23 mouse cellular contexts compared by ENCODE assay signal in the genomic region with DNA sequence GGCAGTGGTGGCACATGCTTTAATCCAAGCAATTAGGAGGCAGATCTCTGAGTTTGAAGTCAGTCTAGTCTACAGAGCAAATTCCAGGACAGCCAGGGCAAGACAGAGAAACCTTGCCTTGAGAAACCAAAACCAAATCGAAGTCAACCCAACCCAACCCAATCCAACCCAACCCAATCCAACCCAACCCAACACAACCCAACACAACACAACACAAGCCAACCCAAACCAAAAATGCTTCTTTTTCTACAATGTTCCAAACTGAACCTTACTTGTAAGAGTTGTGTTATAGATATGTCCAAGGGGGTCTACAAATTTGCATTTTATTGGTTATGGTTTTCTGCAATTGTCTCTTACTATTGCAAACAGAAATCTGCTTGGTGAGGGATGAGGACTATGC. TPM values are rescaled to one million over a fixed set of nuclear protein-coding genes. Genes with fewer than 3 reads are reported as not detected.
DNase-seq lines count a peak whose midpoint lies in the region; ATAC-seq and TF ChIP-seq lines count a peak whose summit lies in the region.
"Had no signal": no experiment of that assay in that cellular context is flagged by ENCODE, and none has a peak within 500 bp of the region (broad histone marks: within the 10 kb centered on the region; RNA-seq: fewer than 3 reads in every experiment).

No protein-coding gene starts in this region.

- H3K4me3 ChIP-seq in ES-E14 (ENCODE audit: insufficient read depth in 1 of 2, low read depth in 1 of 2, low read length in 2 of 2, poor library complexity in 1 of 2, severe bottlenecking in 1 of 2) = no peak overlapping the region
- H3K4me3 ChIP-seq: embryonic facial prominence, embryonic 12.5 days; left cerebral cortex, adult 2 months; limb, embryonic 13.5 days; megakaryocyte, embryonic 14.5 days had no signal

- no peaks in the 10 kb centered on the region for H3K36me3 ChIP-seq in ES-E14 (ENCODE audit: control insufficient read depth, insufficient read depth, low read length, poor library complexity, severe bottlenecking)
- H3K36me3 ChIP-seq: embryonic facial prominence, embryonic 12.5 days; limb, embryonic 13.5 days had no signal

- H3K9ac ChIP-seq in ES-E14 (ENCODE audit: insufficient read depth, low read depth, low read length, poor library complexity, severe bottlenecking) = no peak overlapping the region
- H3K9ac ChIP-seq: embryonic facial prominence, embryonic 12.5 days; limb, embryonic 13.5 days; lung, embryonic 14.5 days had no signal

- no peak for ATAC-seq in erythroid progenitor cell, adult 5-6 weeks (replicated peaks; ENCODE audit: low FRiP score, poor library complexity, severe bottlenecking)
- ATAC-seq: hindbrain, embryonic 16.5 days; Patski had no signal

- no peaks in the 10 kb centered on the region for H3K9me3 ChIP-seq in ES-E14 (ENCODE audit: control insufficient read depth, insufficient read depth, low read depth, low read length)
- H3K9me3 ChIP-seq: embryonic facial prominence, embryonic 12.5 days; limb, embryonic 13.5 days; megakaryocyte, embryonic 14.5 days had no signal

- H3K27ac ChIP-seq in ES-E14 (ENCODE audit: insufficient read depth, low read depth, low read length, poor library complexity, severe bottlenecking) = no peak overlapping the region
- H3K27ac ChIP-seq: embryonic facial prominence, embryonic 12.5 days; left cerebral cortex, adult 2 months; limb, embryonic 13.5 days had no signal

- H3K4me1 ChIP-seq in ES-E14 (ENCODE audit: control insufficient read depth in 2 of 2, insufficient read depth in 2 of 2, low read length in 2 of 2, poor library complexity in 1 of 2) = no peaks in the 10 kb centered on the region
- H3K4me1 ChIP-seq: embryonic facial prominence, embryonic 12.5 days; limb, embryonic 13.5 days; megakaryocyte, embryonic 14.5 days had no signal

- peak; percentile 5 for DNase-seq in embryo, embryonic 10 days (ENCODE audit: low spot score)
- DNase-seq in embryo, embryonic 9.5 days (ENCODE audit: extremely low spot score) = no peak
- peak; percentile 4 for DNase-seq in ES-E14 (ENCODE audit: low read depth, low spot score)
- peak; percentile 3 for DNase-seq in c-Kit-negative CD71-positive TER-119-positive erythroid progenitor cells, embryonic 14.5 days (ENCODE audit: low read depth, low spot score)
- peak; percentile 45 for DNase-seq in naive thymus-derived CD4-positive, alpha-beta T cell, adult 2 months (ENCODE audit: low read depth)
- DNase-seq in kidney, postnatal 36 days = no peak
- DNase-seq in thymus, postnatal 14 days = no peak
- DNase-seq: adrenal gland, adult 8-10 months; B cell, adult 2 months; cerebellum, adult 11 months; heart, adult 11 months; heart, postnatal 14 days; kidney, adult 8-10 months; lung, embryonic 14.5 days; right cerebral cortex, postnatal 14 days; thymus, adult 2 months had no signal

- in situ Hi-C loops in ES-E14 (cut with MboI; ENCODE audit: low sequenced_read_pairs in 2 of 2, unreplicated experiment in 2 of 2) = no loop called here

TF ChIP-seq in ES-E14, 5 proteins besides CTCF, POLR2A, EP300 and RAD21:
- TF ChIP-seq ZC3H11A (IDR thresholded peaks at IDR 0.05; ENCODE audit: borderline replicate concordance, low read depth, low read length) (no peak), HCFC1 (IDR thresholded peaks at IDR 0.05; ENCODE audit: borderline replicate concordance, insufficient read depth, low read length) (no peak), CHD2 (IDR thresholded peaks at IDR 0.05; ENCODE audit: low read depth, low read length) (no peak), MAFK (IDR thresholded peaks at IDR 0.05; ENCODE audit: insufficient read depth, low read depth, low read length) (no peak), ZNF384 (IDR thresholded peaks at IDR 0.05; ENCODE audit: low read depth, low read length) (no peak)

RNA-seq across cellular contexts. Expression of a gene that starts 52.8 kb away (rescaled TPM):
- total RNA-seq in ES-E14 (2012; rRNA removed) = 0.13 TPM in 1 of 2 replicates, not detected in the other
- not detected in 2 replicates for total RNA-seq in erythroid progenitor cell, adult 5-6 weeks (2015; ENCODE audit: low replicate concordance)
- total RNA-seq in erythroid progenitor cell, adult 5-6 weeks (2017; ENCODE audit: low replicate concordance) = not detected in 2 replicates

Comparison
In these comparisons a context has a peak if more than half of its experiments do, and no peak if none do; other contexts are left out.
1. DNase-seq: peak in embryo, embryonic 10 days (single experiment), ES-E14 (single experiment), c-Kit-negative CD71-positive TER-119-positive erythroid progenitor cells, embryonic 14.5 days (single experiment) and naive thymus-derived CD4-positive, alpha-beta T cell, adult 2 months (single experiment); none in embryo, embryonic 9.5 days (single experiment), kidney, postnatal 36 days (0 of 2) and thymus, postnatal 14 days (single experiment).